Mouse (Mus musculus): ENCODE measurements at regions not wholly inside any gene's neighbourhood (a gene's known extent, or its start where the extent isn't known, plus 50 kb on each side); places are given as distances from the start of the nearest gene placed in this dataset.

DNA sequence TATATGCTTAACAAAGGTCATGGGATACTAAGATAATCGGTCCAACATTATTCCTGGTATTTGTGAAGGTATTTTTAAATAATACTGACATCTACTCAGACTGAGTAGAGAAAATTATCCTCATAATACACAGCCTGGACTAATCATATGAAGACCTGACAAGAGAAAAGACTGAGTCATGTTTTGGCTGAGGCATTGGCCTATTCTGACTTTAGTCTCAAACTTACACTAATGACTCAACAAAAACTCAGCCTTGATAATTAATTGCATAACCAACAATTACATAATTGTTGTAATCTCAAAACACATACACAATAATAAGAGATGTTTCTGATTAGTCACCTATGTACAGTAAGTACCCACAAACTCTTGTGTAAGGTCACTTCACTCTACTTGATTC lies 300.3 kb upstream of the Gm10306 start:
- Histone ChIP-seq H3K9ac (ENCODE audit: low read length) (no peak overlapping the region), H3K9me3 (replicated peaks; ENCODE audit: control insufficient read depth, low read length) (no peaks in the 10 kb centered on the region), H3K36me3 (ENCODE audit: control insufficient read depth, insufficient read depth, low read length) (no peaks in the 10 kb centered on the region), H3K27ac (ENCODE audit: low read length) (no peak overlapping the region), H3K4me1 (ENCODE audit: control insufficient read depth, insufficient read depth, low read length) (no peaks in the 10 kb centered on the region), H3K4me2 (ENCODE audit: low read depth, low read length) (no peak overlapping the region), H3K27me3 (ENCODE audit: control insufficient read depth, insufficient read depth, low read length) (no peaks in the 10 kb centered on the region), H3K4me3 (replicated peaks; ENCODE audit: low read length) (no peak overlapping the region)
- 67% methylated on average over 1 of the region's 1 CpGs for WGBS
- ATAC-seq (ENCODE audit: insufficient read depth, low FRiP score) = no peak

DNA sequence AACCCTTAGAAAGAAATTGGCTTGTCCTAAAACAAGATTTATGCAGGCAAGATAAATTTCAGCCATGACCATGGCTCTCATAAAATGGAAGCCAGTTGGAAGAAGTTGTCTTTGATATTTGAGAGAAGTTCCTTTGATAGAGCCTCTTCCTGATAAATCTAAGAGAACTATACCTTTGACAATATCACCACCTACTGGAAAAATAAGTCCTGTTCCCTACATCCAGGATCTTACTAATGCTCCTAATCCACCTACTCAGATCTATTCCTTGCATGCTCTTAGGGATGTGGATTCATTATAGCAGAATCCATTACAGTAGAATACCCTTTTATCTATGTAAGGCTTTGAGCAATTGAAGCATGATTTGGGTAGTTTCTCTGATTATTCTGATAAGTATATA lies 295.2 kb upstream of the Gm10306 start:
- Histone ChIP-seq H3K36me3 (ENCODE audit: control insufficient read depth, insufficient read depth, low read length) (no peaks in the 10 kb centered on the region), H3K4me1 (ENCODE audit: control insufficient read depth, insufficient read depth, low read length) (no peaks in the 10 kb centered on the region), H3K9me3 (replicated peaks; ENCODE audit: control insufficient read depth, low read length) (no peaks in the 10 kb centered on the region), H3K4me3 (replicated peaks; ENCODE audit: low read length) (no peak overlapping the region), H3K4me2 (ENCODE audit: low read depth, low read length) (no peak overlapping the region), H3K9ac (ENCODE audit: low read length) (no peak overlapping the region), H3K27ac (ENCODE audit: low read length) (no peak overlapping the region), H3K27me3 (ENCODE audit: control insufficient read depth, insufficient read depth, low read length) (no peaks in the 10 kb centered on the region)
- no peak for ATAC-seq (ENCODE audit: insufficient read depth, low FRiP score)

DNA sequence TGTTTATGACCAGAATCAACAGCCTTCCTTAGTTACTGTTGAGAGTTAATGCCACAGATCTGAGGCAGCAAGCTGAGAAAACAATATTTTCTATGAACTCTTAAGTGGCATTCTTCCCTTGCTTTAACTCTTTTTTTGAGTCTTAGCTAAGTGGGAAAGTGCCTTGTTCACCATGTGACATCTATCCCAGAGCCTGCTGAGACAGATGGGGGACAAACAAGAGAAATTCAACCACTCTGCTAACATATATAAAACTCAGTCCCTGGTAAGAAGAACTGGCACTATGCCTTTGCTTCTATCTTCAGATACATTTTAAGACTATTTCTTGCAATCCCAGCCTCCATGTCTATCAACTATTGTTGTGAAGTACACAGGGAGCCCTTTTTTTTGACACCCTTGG lies 274.6 kb upstream of the Gm10306 start:
- no peaks in the 10 kb centered on the region for H3K9me3 ChIP-seq (replicated peaks; ENCODE audit: control insufficient read depth, low read length)
- H3K4me2 ChIP-seq (ENCODE audit: low read depth, low read length) = no peak overlapping the region
- no peaks in the 10 kb centered on the region for H3K27me3 ChIP-seq (ENCODE audit: control insufficient read depth, insufficient read depth, low read length)
- H3K27ac ChIP-seq (ENCODE audit: low read length) = no peak overlapping the region
- H3K9ac ChIP-seq (ENCODE audit: low read length) = no peak overlapping the region
- no peak overlapping the region for H3K4me3 ChIP-seq (replicated peaks; ENCODE audit: low read length)
- H3K4me1 ChIP-seq (ENCODE audit: control insufficient read depth, insufficient read depth, low read length) = no peaks in the 10 kb centered on the region
- H3K36me3 ChIP-seq (ENCODE audit: control insufficient read depth, insufficient read depth, low read length) = no peaks in the 10 kb centered on the region
- no peak for ATAC-seq (ENCODE audit: insufficient read depth, low FRiP score)

DNA sequence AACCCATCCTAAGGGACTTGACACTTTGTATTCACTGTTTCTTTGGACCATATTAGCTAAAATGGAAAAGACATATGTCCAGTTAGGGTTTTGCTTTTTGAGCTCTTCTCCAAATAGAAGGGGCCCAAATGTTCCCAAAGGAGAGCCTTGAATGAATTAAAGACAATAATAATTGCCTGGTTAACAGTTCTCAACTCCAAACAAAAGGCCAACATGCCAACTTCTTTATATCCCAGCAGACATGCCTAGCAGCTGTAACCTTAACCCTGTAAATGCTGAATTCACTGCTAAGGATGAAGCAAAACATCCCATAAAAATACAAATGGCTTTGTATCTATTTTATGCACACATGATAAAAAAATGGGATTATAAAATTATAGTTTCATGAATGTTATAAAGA lies 264.2 kb upstream of the Gm10306 start:
- no peak for ATAC-seq (ENCODE audit: insufficient read depth, low FRiP score)
- Histone ChIP-seq H3K9me3 (replicated peaks; ENCODE audit: control insufficient read depth, low read length) (no peaks in the 10 kb centered on the region), H3K4me1 (ENCODE audit: control insufficient read depth, insufficient read depth, low read length) (no peaks in the 10 kb centered on the region), H3K4me2 (ENCODE audit: low read depth, low read length) (no peak overlapping the region), H3K27ac (ENCODE audit: low read length) (no peak overlapping the region), H3K27me3 (ENCODE audit: control insufficient read depth, insufficient read depth, low read length) (no peaks in the 10 kb centered on the region), H3K4me3 (replicated peaks; ENCODE audit: low read length) (no peak overlapping the region), H3K9ac (ENCODE audit: low read length) (no peak overlapping the region), H3K36me3 (ENCODE audit: control insufficient read depth, insufficient read depth, low read length) (no peaks in the 10 kb centered on the region)

DNA sequence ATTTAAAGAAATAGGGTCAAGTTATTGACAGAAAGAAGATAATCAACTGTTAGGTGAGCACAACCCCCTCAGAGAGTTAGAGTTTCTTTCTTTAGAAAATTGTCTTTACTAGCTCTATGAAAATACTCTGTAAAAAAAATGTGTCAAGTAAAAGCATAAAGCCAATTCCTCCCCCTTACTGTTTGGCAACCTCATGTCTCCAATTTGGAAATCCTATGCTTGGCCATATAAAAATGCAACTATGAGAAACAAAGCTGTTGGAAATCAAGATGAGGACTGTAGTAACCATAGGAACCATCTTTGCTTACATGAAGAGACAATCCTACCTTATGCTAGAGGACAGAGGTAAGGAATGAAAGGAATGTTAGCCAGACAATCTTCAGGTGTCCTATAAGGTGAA lies 239.0 kb upstream of the Gm10306 start:
- Histone ChIP-seq H3K27ac (ENCODE audit: low read length) (no peak overlapping the region), H3K4me3 (replicated peaks; ENCODE audit: low read length) (no peak overlapping the region), H3K4me1 (ENCODE audit: control insufficient read depth, insufficient read depth, low read length) (no peaks in the 10 kb centered on the region), H3K4me2 (ENCODE audit: low read depth, low read length) (no peak overlapping the region), H3K9ac (ENCODE audit: low read length) (no peak overlapping the region), H3K9me3 (replicated peaks; ENCODE audit: control insufficient read depth, low read length) (no peaks in the 10 kb centered on the region), H3K36me3 (ENCODE audit: control insufficient read depth, insufficient read depth, low read length) (no peaks in the 10 kb centered on the region), H3K27me3 (ENCODE audit: control insufficient read depth, insufficient read depth, low read length) (no peaks in the 10 kb centered on the region)
- ATAC-seq (ENCODE audit: insufficient read depth, low FRiP score) = no peak

DNA sequence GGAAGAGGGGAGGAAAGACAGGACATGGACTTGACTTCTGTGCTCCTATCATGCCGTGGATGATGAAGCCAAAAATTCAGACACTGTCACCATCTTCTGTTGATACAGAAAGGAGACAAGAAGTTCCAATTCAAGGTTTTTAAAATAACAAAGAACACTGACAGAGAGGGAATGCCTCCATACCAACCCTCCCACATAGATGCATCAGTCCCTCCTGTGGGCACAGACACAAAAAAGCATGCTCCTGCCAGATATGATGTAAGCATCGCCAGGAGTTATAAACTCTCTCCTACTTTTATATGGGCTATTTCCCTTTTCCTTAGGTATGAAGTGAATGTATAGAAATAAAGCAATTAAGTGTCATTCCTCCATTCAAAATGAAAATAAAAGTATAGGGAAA lies 229.6 kb upstream of the Gm10306 start:
- Histone ChIP-seq H3K27ac (ENCODE audit: low read length) (no peak overlapping the region), H3K4me1 (ENCODE audit: control insufficient read depth, insufficient read depth, low read length) (no peaks in the 10 kb centered on the region), H3K4me2 (ENCODE audit: low read depth, low read length) (no peak overlapping the region), H3K36me3 (ENCODE audit: control insufficient read depth, insufficient read depth, low read length) (no peaks in the 10 kb centered on the region), H3K27me3 (ENCODE audit: control insufficient read depth, insufficient read depth, low read length) (no peaks in the 10 kb centered on the region), H3K9ac (ENCODE audit: low read length) (no peak overlapping the region), H3K4me3 (replicated peaks; ENCODE audit: low read length) (no peak overlapping the region), H3K9me3 (replicated peaks; ENCODE audit: control insufficient read depth, low read length) (no peaks in the 10 kb centered on the region)
- WGBS = 84% methylated on average over 2 of the region's 2 CpGs
- ATAC-seq (ENCODE audit: insufficient read depth, low FRiP score) = no peak

DNA sequence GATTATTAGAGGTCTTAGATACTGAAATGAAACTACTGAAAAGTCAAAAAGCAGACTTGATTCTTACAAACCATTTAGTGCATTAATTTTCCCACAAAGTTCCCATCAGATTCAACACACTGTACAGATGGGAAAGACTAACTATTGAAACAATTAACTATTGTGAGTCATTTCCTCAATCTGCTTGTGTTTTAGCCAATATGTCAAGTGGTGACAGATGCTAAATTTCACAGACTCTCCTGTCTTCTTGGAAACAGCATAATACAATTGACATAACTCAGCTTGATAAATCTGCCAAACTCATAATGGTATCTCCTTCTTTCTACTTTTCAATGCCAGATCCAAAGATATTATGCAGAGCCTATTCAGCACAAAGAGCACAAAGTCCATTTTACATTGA lies 213.0 kb upstream of the Gm10306 start:
- Histone ChIP-seq H3K4me1 (ENCODE audit: control insufficient read depth, insufficient read depth, low read length) (no peaks in the 10 kb centered on the region), H3K9me3 (replicated peaks; ENCODE audit: control insufficient read depth, low read length) (no peaks in the 10 kb centered on the region), H3K4me3 (replicated peaks; ENCODE audit: low read length) (no peak overlapping the region), H3K27me3 (ENCODE audit: control insufficient read depth, insufficient read depth, low read length) (no peaks in the 10 kb centered on the region), H3K36me3 (ENCODE audit: control insufficient read depth, insufficient read depth, low read length) (no peaks in the 10 kb centered on the region), H3K27ac (ENCODE audit: low read length) (no peak overlapping the region), H3K4me2 (ENCODE audit: low read depth, low read length) (no peak overlapping the region), H3K9ac (ENCODE audit: low read length) (no peak overlapping the region)
- ATAC-seq (ENCODE audit: insufficient read depth, low FRiP score) = no peak

DNA sequence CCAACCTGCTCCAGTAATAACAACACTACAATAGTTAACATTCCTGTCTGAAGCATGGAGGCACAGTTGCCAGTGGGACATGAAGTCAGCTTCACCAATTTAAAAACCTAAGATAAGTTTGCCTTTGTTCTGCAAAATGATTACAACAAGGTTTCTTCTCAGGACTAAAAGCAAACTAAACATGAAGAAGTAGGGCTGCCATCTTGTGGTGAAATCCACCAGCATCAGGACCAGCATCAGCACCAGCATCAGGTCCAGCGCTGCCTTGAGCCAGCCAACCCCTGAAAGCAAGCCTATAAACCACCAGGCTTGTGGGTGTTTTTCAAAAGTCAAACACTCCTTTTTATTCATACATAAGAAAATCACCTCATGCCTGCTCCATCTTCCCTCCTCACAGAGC lies 207.1 kb upstream of the Gm10306 start:
- Histone ChIP-seq H3K36me3 (ENCODE audit: control insufficient read depth, insufficient read depth, low read length) (no peaks in the 10 kb centered on the region), H3K9ac (ENCODE audit: low read length) (no peak overlapping the region), H3K27ac (ENCODE audit: low read length) (no peak overlapping the region), H3K4me1 (ENCODE audit: control insufficient read depth, insufficient read depth, low read length) (no peaks in the 10 kb centered on the region), H3K9me3 (replicated peaks; ENCODE audit: control insufficient read depth, low read length) (no peaks in the 10 kb centered on the region), H3K4me3 (replicated peaks; ENCODE audit: low read length) (no peak overlapping the region), H3K4me2 (ENCODE audit: low read depth, low read length) (no peak overlapping the region), H3K27me3 (ENCODE audit: control insufficient read depth, insufficient read depth, low read length) (no peaks in the 10 kb centered on the region)
- WGBS = 62% methylated on average over 1 of the region's 1 CpGs
- no peak for ATAC-seq (ENCODE audit: insufficient read depth, low FRiP score)

DNA sequence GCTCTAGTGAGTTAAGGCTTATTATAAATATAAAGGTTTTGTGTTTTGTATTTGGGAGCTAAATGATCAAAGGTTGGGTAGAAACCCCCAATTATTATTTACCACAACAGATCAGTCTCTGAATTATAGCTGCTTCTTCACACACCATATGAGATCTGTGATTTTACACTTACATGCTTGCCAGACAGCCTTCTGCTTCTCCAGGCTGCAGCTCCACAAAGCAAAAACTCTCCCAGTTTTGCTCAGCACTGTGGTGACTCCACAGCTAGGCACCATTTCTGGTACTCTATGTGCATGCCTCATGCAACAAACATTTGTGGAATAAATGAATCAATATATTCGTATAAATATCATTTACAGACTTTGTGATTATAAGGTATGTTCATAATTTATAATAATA lies 199.4 kb upstream of the Gm10306 start:
- no peak overlapping the region for H3K4me3 ChIP-seq (replicated peaks; ENCODE audit: low read length)
- ATAC-seq (ENCODE audit: insufficient read depth, low FRiP score) = no peak

DNA sequence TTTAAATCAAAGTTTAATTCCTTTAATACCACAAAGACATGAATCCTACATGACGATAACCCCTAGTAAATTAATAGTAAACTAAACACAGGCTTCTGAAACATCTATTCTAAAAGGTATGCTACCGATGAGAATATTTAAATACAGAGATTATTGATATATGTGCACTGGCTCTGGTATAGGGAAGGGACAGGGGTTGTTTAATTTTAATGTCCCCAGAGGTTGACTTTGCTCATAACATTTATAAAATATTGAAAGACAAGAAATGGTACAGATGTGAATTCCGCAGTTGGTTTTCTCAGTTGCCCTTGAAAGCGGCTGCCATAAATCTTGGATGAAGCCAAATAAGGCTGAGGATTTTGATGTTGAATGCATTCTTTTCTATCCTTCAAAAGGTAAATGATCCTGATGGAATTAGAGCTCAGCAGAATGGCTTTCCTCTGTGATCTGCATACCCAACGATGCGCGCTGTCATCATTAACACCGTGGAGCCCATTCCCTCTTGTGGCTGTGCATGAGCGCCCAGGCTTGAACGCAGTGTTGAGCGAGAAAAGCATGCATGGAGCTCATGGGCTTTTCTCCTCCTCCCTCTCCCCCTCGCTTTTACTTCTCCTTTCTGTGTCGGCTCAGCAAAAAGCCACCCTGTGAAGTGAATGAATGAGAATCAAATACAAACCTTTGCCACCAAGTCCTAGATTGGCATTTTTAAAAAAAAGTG lies 195.4 kb upstream of the Gm10306 start:
- Histone ChIP-seq H3K4me1 (ENCODE audit: control insufficient read depth, insufficient read depth, low read length) (no peaks in the 10 kb centered on the region), H3K4me2 (ENCODE audit: low read depth, low read length) (no peak overlapping the region), H3K4me3 (replicated peaks; ENCODE audit: low read length) (no peak overlapping the region), H3K36me3 (ENCODE audit: control insufficient read depth, insufficient read depth, low read length) (no peaks in the 10 kb centered on the region), H3K27me3 (ENCODE audit: control insufficient read depth, insufficient read depth, low read length) (no peaks in the 10 kb centered on the region), H3K9ac (ENCODE audit: low read length) (no peak overlapping the region), H3K9me3 (replicated peaks; ENCODE audit: control insufficient read depth, low read length) (no peaks in the 10 kb centered on the region), H3K27ac (ENCODE audit: low read length) (no peak overlapping the region)
- 66% methylated on average over 13 of the region's 13 CpGs for WGBS
- ATAC-seq (ENCODE audit: insufficient read depth, low FRiP score) = no peak

More for the DNA sequence above, 199.4 kb upstream of the Gm10306 start:
- Histone ChIP-seq H3K9ac (ENCODE audit: low read length) (no peak overlapping the region), H3K36me3 (ENCODE audit: control insufficient read depth, insufficient read depth, low read length) (no peaks in the 10 kb centered on the region), H3K27me3 (ENCODE audit: control insufficient read depth, insufficient read depth, low read length) (no peaks in the 10 kb centered on the region), H3K27ac (ENCODE audit: low read length) (no peak overlapping the region), H3K9me3 (replicated peaks; ENCODE audit: control insufficient read depth, low read length) (no peaks in the 10 kb centered on the region), H3K4me2 (ENCODE audit: low read depth, low read length) (no peak overlapping the region), H3K4me1 (ENCODE audit: control insufficient read depth, insufficient read depth, low read length) (no peaks in the 10 kb centered on the region)
- WGBS = 62% methylated on average over 1 of the region's 1 CpGs

All from stomach, embryonic 16.5 days (tissue).